Mouse (Mus musculus) heart, postnatal 0 days (tissue): ENCODE measurements around the gene Mycbpap.

Source experiments
- CTCF ChIP-seq: IDR thresholded peaks from 2 replicates; pipeline ENCODE4 v1.5.1; 2016; ENCODE audit warnings: antibody characterized with exemption, control low read depth, low read depth
- EP300 ChIP-seq: IDR thresholded peaks from 2 replicates; pipeline ENCODE4 v1.6.1; 2016; ENCODE audit warnings: antibody characterized with exemption, low read depth

DNA sequence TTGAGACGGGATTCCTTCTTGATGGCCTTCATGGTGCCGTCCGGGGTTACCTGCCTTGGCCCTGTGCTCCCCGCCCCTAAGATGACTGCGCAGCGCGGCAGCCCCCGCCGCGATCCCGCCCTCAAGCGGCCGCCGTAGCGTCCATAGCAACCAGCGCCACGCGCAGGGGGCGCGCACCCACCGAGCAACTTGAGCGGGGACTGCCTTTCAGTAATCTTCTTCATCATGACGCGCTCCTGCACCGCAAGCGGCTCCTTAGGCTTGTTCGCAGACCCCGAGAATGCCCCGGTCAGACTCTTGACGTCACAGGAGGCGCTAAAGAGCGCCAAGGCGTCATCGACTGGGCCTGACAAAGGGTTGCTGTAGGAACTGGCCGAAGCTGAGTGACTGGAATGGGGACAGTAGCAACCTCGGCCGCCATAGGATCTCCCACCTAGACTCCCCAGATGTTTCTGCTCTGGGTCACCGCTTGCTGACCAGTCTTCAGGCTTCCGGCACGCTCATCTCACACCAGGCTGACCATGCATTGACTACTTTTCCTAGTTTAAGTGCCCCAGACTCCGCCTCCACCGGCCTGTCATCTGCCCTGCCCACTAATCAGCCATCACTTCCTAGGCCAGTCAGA is at the start of gene Mycbpap:
- TF ChIP-seq EP300 (no peak), CTCF (no peak)
